Mouse (Mus musculus) MEL (cell line): ENCODE measurements around the gene Ak7. TPM values are rescaled to one million over a fixed set of nuclear protein-coding genes. Genes with fewer than 3 reads are reported as not detected.

Experiments
- DNase-seq: peaks from one replicate; pipeline ENCODE4 v3.0.0; 2011; ENCODE audit warnings: low read depth, low spot score
- H3K27ac ChIP-seq: 2 replicates; pipeline ENCODE4 v1.5.1; 2012; ENCODE audit warnings: low read depth, mild to moderate bottlenecking, control low read depth, low read length, moderate library complexity; ENCODE audit not compliant: control insufficient read depth
- H3K27me3 ChIP-seq, 2 experiments: fragments of 150-350 bp in 1 of 2; sonication (generic) in 1 of 2; 2 replicates each; pipeline ENCODE4 v1.6.1; 2012; ENCODE audit warnings: low read length in 2 of 2, mild to moderate bottlenecking in 2 of 2, improper control_type of control experiment in 1 of 2, moderate library complexity in 1 of 2; ENCODE audit not compliant: insufficient read depth in 2 of 2, control insufficient read depth in 1 of 2
- H3K36me3 ChIP-seq, 2 experiments: 2 replicates each; pipeline ENCODE4 v1.6.1; 2012 to 2014; ENCODE audit warnings: low read length in 2 of 2, improper control_type of control experiment in 1 of 2, inconsistent platforms in 1 of 2, mild to moderate bottlenecking in 1 of 2; ENCODE audit not compliant: insufficient read depth in 2 of 2, control insufficient read depth in 1 of 2
- H3K4me1 ChIP-seq, 2 experiments: fragments of 150-350 bp in 1 of 2; sonication (generic) in 1 of 2; 2 replicates each; pipeline ENCODE4 v1.6.1; 2012; ENCODE audit warnings: low read length in 2 of 2, improper control_type of control experiment in 1 of 2, mild to moderate bottlenecking in 1 of 2; ENCODE audit not compliant: insufficient read depth in 2 of 2, control insufficient read depth in 1 of 2
- H3K4me3 ChIP-seq, 2 experiments: fragments of 150-350 bp in 1 of 2; sonication (generic) in 1 of 2; 2 replicates each; pipeline ENCODE4 v1.5.1; 2012; ENCODE audit warnings: low read depth in 2 of 2, low read length in 2 of 2, mild to moderate bottlenecking in 2 of 2, moderate library complexity in 2 of 2, control low read depth in 1 of 2, improper control_type of control experiment in 1 of 2; ENCODE audit not compliant: control insufficient read depth in 1 of 2, insufficient read depth in 1 of 2
- H3K79me2 ChIP-seq: 2 replicates; pipeline ENCODE4 v1.6.1; 2012; ENCODE audit warnings: mild to moderate bottlenecking, low read length, moderate library complexity; ENCODE audit not compliant: control insufficient read depth, poor library complexity, insufficient read depth
- H3K9ac ChIP-seq: 2 replicates; pipeline ENCODE4 v1.6.1; 2012; ENCODE audit warnings: low read depth, mild to moderate bottlenecking, control low read depth, low read length, moderate library complexity; ENCODE audit not compliant: control insufficient read depth, poor library complexity, severe bottlenecking
- H3K9me3 ChIP-seq: fragments of 150-350 bp; sonication (generic); replicated peaks from 2 replicates; pipeline ENCODE4 v1.6.1; 2012; ENCODE audit warnings: mild to moderate bottlenecking, low read length, improper control_type of control experiment, moderate library complexity; ENCODE audit not compliant: insufficient read depth
- BHLHE40 ChIP-seq: IDR thresholded peaks from 2 replicates; pipeline ENCODE4 v1.6.1; 2012; ENCODE audit warnings: low read depth, mild to moderate bottlenecking, inconsistent platforms, low read length, improper control_type of control experiment, borderline replicate concordance
- CHD1 ChIP-seq: IDR thresholded peaks from 2 replicates; pipeline ENCODE4 v1.6.1; 2012; ENCODE audit warnings: low read depth, mild to moderate bottlenecking, inconsistent platforms, low read length, improper control_type of control experiment
- CHD2 ChIP-seq: IDR thresholded peaks from 2 replicates; pipeline ENCODE4 v1.6.1; 2011; ENCODE audit warnings: low read length, improper control_type of control experiment
- CTCF ChIP-seq, 3 experiments: IDR thresholded peaks in 2 of 3; conservative IDR thresholded peaks in 1 of 3; 2 replicates each; pipeline ENCODE4 v1.5.1; 2011 to 2012; ENCODE audit warnings: low read length in 3 of 3, low read depth in 2 of 3, mild to moderate bottlenecking in 2 of 3, improper control_type of control experiment in 1 of 3, inconsistent platforms in 1 of 3, mixed read lengths in 1 of 3, moderate library complexity in 1 of 3; ENCODE audit not compliant: control insufficient read depth in 1 of 3, insufficient read depth in 1 of 3, poor library complexity in 1 of 3, severe bottlenecking in 1 of 3
- ELF1 ChIP-seq: IDR thresholded peaks from 2 replicates; pipeline ENCODE4 v1.6.1; 2014; ENCODE audit warnings: low read depth, mild to moderate bottlenecking, inconsistent platforms, low read length, improper control_type of control experiment, moderate library complexity
- EP300 ChIP-seq, 2 experiments: IDR thresholded peaks; 2 replicates each; pipeline ENCODE4 v1.6.1; 2011; ENCODE audit warnings: improper control_type of control experiment in 2 of 2, low read length in 2 of 2, low read depth in 1 of 2, mild to moderate bottlenecking in 1 of 2
- ETS1 ChIP-seq: IDR thresholded peaks from 2 replicates; pipeline ENCODE4 v1.6.1; 2012; ENCODE audit warnings: low read depth, mild to moderate bottlenecking, inconsistent platforms, low read length, improper control_type of control experiment, moderate library complexity
- GABPA ChIP-seq: IDR thresholded peaks from 2 replicates; pipeline ENCODE4 v1.6.1; 2012; ENCODE audit warnings: low read depth, mild to moderate bottlenecking, inconsistent platforms, low read length, improper control_type of control experiment, moderate library complexity
- GATA1 ChIP-seq: IDR thresholded peaks from 2 replicates; pipeline ENCODE4 v1.6.1; 2011; ENCODE audit warnings: low read depth, low read length, improper control_type of control experiment
- KAT2A ChIP-seq: conservative IDR thresholded peaks from 2 replicates; pipeline ENCODE4 v1.6.1; 2012; ENCODE audit warnings: low read depth, low read length, improper control_type of control experiment, inconsistent platforms
- MAFK ChIP-seq: IDR thresholded peaks from 2 replicates; pipeline ENCODE4 v1.6.1; 2011; ENCODE audit warnings: low read depth, mild to moderate bottlenecking, low read length, improper control_type of control experiment, borderline replicate concordance
- MAX ChIP-seq: IDR thresholded peaks from 2 replicates; pipeline ENCODE4 v1.6.1; 2011; ENCODE audit warnings: low read length, improper control_type of control experiment
- MAZ ChIP-seq: IDR thresholded peaks from 2 replicates; pipeline ENCODE4 v1.6.1; 2012; ENCODE audit warnings: low read depth, mild to moderate bottlenecking, inconsistent platforms, low read length, improper control_type of control experiment
- MEF2A ChIP-seq: IDR thresholded peaks from 2 replicates; pipeline ENCODE4 v1.6.1; 2014; ENCODE audit warnings: low read depth, mild to moderate bottlenecking, inconsistent platforms, low read length, improper control_type of control experiment; ENCODE audit not compliant: poor library complexity, insufficient replicate concordance, severe bottlenecking; ENCODE audit errors: extremely low read depth
- MXI1 ChIP-seq: IDR thresholded peaks from 2 replicates; pipeline ENCODE4 v1.6.1; 2011; ENCODE audit warnings: mild to moderate bottlenecking, low read depth, low read length, improper control_type of control experiment
- MYC ChIP-seq: IDR thresholded peaks from 2 replicates; pipeline ENCODE4 v1.6.1; 2011; ENCODE audit warnings: low read depth, mild to moderate bottlenecking, low read length, improper control_type of control experiment, moderate library complexity
- NELFE ChIP-seq: IDR thresholded peaks from 2 replicates; pipeline ENCODE4 v1.6.1; 2011; ENCODE audit warnings: low read depth, low read length, improper control_type of control experiment
- NRF1 ChIP-seq: IDR thresholded peaks from 2 replicates; pipeline ENCODE4 v1.6.1; 2014; ENCODE audit warnings: low read depth, mild to moderate bottlenecking, inconsistent platforms, low read length, improper control_type of control experiment, moderate library complexity; ENCODE audit not compliant: poor library complexity, insufficient read depth, severe bottlenecking
- POLR2AphosphoS2 ChIP-seq: IDR thresholded peaks from 2 replicates; pipeline ENCODE4 v1.6.1; 2011; ENCODE audit warnings: low read length, improper control_type of control experiment
- POLR2AphosphoS5 ChIP-seq: IDR thresholded peaks from 2 replicates; pipeline ENCODE4 v1.6.1; 2012; ENCODE audit warnings: low read depth, borderline replicate concordance, mild to moderate bottlenecking, inconsistent platforms, low read length, moderate library complexity, mixed read lengths
- RAD21 ChIP-seq: IDR thresholded peaks from 2 replicates; pipeline ENCODE4 v1.6.1; 2011; ENCODE audit warnings: mild to moderate bottlenecking, low read depth, low read length, improper control_type of control experiment
- RCOR1 ChIP-seq: IDR thresholded peaks from 2 replicates; pipeline ENCODE4 v1.6.1; 2012; ENCODE audit warnings: low read depth, mild to moderate bottlenecking, inconsistent platforms, low read length, improper control_type of control experiment
- SMC3 ChIP-seq: IDR thresholded peaks from 2 replicates; pipeline ENCODE4 v1.6.1; 2011; ENCODE audit warnings: low read depth, low read length, improper control_type of control experiment
- TAL1 ChIP-seq: IDR thresholded peaks from 2 replicates; pipeline ENCODE4 v1.6.1; 2012; ENCODE audit warnings: mild to moderate bottlenecking, inconsistent platforms, low read length, moderate library complexity, mixed read lengths
- TBP ChIP-seq: IDR thresholded peaks from 2 replicates; pipeline ENCODE4 v1.8.0; 2011; ENCODE audit warnings: low read depth, low read length, improper control_type of control experiment
- TCF12 ChIP-seq: IDR thresholded peaks from 2 replicates; pipeline ENCODE4 v1.6.1; 2014; ENCODE audit warnings: low read depth, mild to moderate bottlenecking, inconsistent platforms, low read length, improper control_type of control experiment, moderate library complexity
- UBTF ChIP-seq: IDR thresholded peaks from 2 replicates; pipeline ENCODE4 v1.6.1; 2012; ENCODE audit warnings: low read depth, mild to moderate bottlenecking, inconsistent platforms, low read length, improper control_type of control experiment, moderate library complexity, borderline replicate concordance; ENCODE audit not compliant: insufficient read depth
- USF2 ChIP-seq, 2 experiments: IDR thresholded peaks; 2 replicates each; pipeline ENCODE4 v1.6.1; 2011 to 2012; ENCODE audit warnings: improper control_type of control experiment in 2 of 2, low read length in 2 of 2, borderline replicate concordance in 1 of 2, inconsistent platforms in 1 of 2, low read depth in 1 of 2, mild to moderate bottlenecking in 1 of 2; ENCODE audit not compliant: insufficient read depth in 1 of 2
- ZC3H11A ChIP-seq: IDR thresholded peaks from 2 replicates; pipeline ENCODE4 v1.6.1; 2012; ENCODE audit warnings: low read depth, mild to moderate bottlenecking, inconsistent platforms, low read length, improper control_type of control experiment
- ZKSCAN1 ChIP-seq: IDR thresholded peaks from 2 replicates; pipeline ENCODE4 v1.6.1; 2012; ENCODE audit warnings: low read depth, mild to moderate bottlenecking, inconsistent platforms, low read length, improper control_type of control experiment, moderate library complexity
- ZNF384 ChIP-seq: IDR thresholded peaks from 2 replicates; pipeline ENCODE4 v1.6.1; 2012; ENCODE audit warnings: low read depth, mild to moderate bottlenecking, inconsistent platforms, low read length, improper control_type of control experiment
- polyA plus RNA-seq, 2 experiments: library from polyadenylated mRNA; stranded (reverse) in 1 of 2; unstranded in 1 of 2; fragments of >175 nt in 1 of 2; fragments of >200 nt in 1 of 2; gene quantifications; 2 replicates each; pipeline versions ENCODE4 v1.2.1 to v1.2.4; 2012; ENCODE audit warnings: low replicate concordance in 2 of 2, low read depth in 1 of 2; ENCODE audit not compliant: insufficient read length in 2 of 2, insufficient read depth in 1 of 2, missing spikeins in 1 of 2
- total RNA-seq: library from RNA; depleted of rRNA; stranded (reverse); fragments of 300-350 nt; gene quantifications from 2 replicates; pipeline ENCODE4 v1.2.3, GENCODE M21; 2012

Gene Ak7
- total and polyA plus RNA-seq, 3 experiments = 0.31 to 0.36 TPM; not detected in 1

- no peak for TF ChIP-seq ETS1
- TF ChIP-seq TBP = no peak
- no peak for TF ChIP-seq TCF12
- no peak for TF ChIP-seq GATA1
- no peak for TF ChIP-seq MYC
- no peak for TF ChIP-seq CHD1
- no peak for TF ChIP-seq TAL1
- TF ChIP-seq MEF2A = no peak
- no peak for TF ChIP-seq KAT2A
- TF ChIP-seq BHLHE40 = no peak
- no peak for TF ChIP-seq NRF1
- TF ChIP-seq USF2 (IDR thresholded peaks at IDR 0.05; ENCODE audit: borderline replicate concordance in 1 of 2, insufficient read depth in 1 of 2, low read depth in 1 of 2, low read length in 2 of 2) = no peak
- TF ChIP-seq UBTF = no peak
- TF ChIP-seq MAFK = no peak
- TF ChIP-seq, all 39 proteins: peak for 5
These were observed 16.9 kb downstream of the Ak7 start (continued) for GRCm38 (mm10) chr12:105722657-105723056.

GRCm38 (mm10) chr12:105724616-105725015 lies 18.8 kb downstream of the Ak7 start:
- H3K36me3 ChIP-seq = peaks cover 0 to 42% of the 10 kb centered on the region in 2 experiments; a peak in 2 of 4 replicates
- H3K79me2 ChIP-seq = no peaks in the 10 kb centered on the region
- no peaks in the 10 kb centered on the region for H3K27me3 ChIP-seq
- DNase-seq = peak; percentile 70
- no peaks in the 10 kb centered on the region for H3K9me3 ChIP-seq
- peak overlapping the region; percentile 30; the same call in 1 of the 2 replicates for H3K9ac ChIP-seq
- peaks cover 35 to 47% of the 10 kb centered on the region in 2 experiments for H3K4me1 ChIP-seq
- no peak overlapping the region for H3K4me3 ChIP-seq
- peak overlapping the region; percentile 73 for H3K27ac ChIP-seq
- TF ChIP-seq KAT2A = 0 out of 2 replicates have a peak, but pooled peaks have one; percentile 30
- TF ChIP-seq GATA1 = peak; percentile 91
- no peak for TF ChIP-seq ELF1
- no peak for TF ChIP-seq UBTF
- TF ChIP-seq RCOR1 = peak; percentile 70
- TF ChIP-seq ZNF384 = 0 out of 2 replicates have a peak, but pooled peaks have one; percentile 8
- TF ChIP-seq MXI1 = peak; percentile 45
- peak; percentile 85 for TF ChIP-seq ETS1
- no peak for TF ChIP-seq NELFE
- TF ChIP-seq MEF2A = no peak
- no peak for TF ChIP-seq CTCF (IDR thresholded peaks at IDR 0.05 in 2 of 3, conservative IDR thresholded peaks at IDR 0.05 in 1 of 3; ENCODE audit: control insufficient read depth in 1 of 3, insufficient read depth in 1 of 3, low read depth in 2 of 3, low read length in 3 of 3, poor library complexity in 1 of 3, severe bottlenecking in 1 of 3)
- no peak for TF ChIP-seq BHLHE40
- peak; percentile 62; the same call in 1 of the 2 replicates for TF ChIP-seq MAFK
- no peak for TF ChIP-seq USF2 (IDR thresholded peaks at IDR 0.05; ENCODE audit: borderline replicate concordance in 1 of 2, insufficient read depth in 1 of 2, low read depth in 1 of 2, low read length in 2 of 2)
- no peak for TF ChIP-seq CHD2
- no peak for TF ChIP-seq MYC
- 0 out of 2 replicates have a peak, but pooled peaks have one; percentile 15 for TF ChIP-seq SMC3
- no peak for TF ChIP-seq ZKSCAN1
- no peak for TF ChIP-seq RAD21
- TF ChIP-seq TBP = 0 out of 2 replicates have a peak, but pooled peaks have one; percentile 44
- no peak for TF ChIP-seq POLR2AphosphoS5
- peak; percentile 91 to 96 for TF ChIP-seq EP300 (IDR thresholded peaks at IDR 0.05; ENCODE audit: low read depth in 1 of 2, low read length in 2 of 2)
- TF ChIP-seq MAX = peak; percentile 51; the same call in 1 of the 2 replicates
- no peak for TF ChIP-seq POLR2AphosphoS2
- no peak for TF ChIP-seq NRF1
- TF ChIP-seq TAL1 = peak; percentile 95
- peak; percentile 75; the same call in 1 of the 2 replicates for TF ChIP-seq MAZ
- TF ChIP-seq ZC3H11A = 0 out of 2 replicates have a peak, but pooled peaks have one; percentile 13
- no peak for TF ChIP-seq GABPA
